Mouse (Mus musculus) naive thymus-derived CD4-positive, alpha-beta T cell, adult 2 months (primary cell): Measurements from ENCODE around the gene Rab11fip4.

Experiments used
- DNase-seq: peaks from one replicate; pipeline ENCODE4 v3.0.0-alpha.2; 2011; ENCODE audit warnings: low read depth

Gene Rab11fip4

GRCm38 (mm10) chr11:79590664-79591590, at the start of gene Rab11fip4:
Rab11fip4 (plus strand) TSS chr11:79591212.
- DNase-seq, result peak; percentile 78

DNA sequence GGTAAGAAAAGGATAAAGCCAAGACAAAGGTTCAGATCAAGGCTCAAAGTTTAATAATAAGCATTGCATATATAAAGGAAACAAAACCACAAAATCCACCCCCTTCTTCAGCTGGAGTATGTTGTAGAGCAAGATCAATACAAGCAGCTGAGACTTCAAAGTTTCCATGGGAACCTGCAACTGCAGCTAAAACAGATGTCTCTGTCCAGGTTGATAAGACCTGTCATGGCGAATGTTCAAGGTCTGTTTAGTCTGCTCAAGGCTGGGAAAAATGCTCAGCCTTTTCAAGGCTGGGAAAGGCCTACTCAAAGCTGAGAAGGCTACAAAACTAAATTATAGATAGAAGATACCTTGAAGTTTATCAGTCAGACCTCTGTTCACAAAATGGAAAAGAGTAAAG, 38.4 kb upstream of the Rab11fip4 start:
- peak; percentile 53 for DNase-seq

DNA sequence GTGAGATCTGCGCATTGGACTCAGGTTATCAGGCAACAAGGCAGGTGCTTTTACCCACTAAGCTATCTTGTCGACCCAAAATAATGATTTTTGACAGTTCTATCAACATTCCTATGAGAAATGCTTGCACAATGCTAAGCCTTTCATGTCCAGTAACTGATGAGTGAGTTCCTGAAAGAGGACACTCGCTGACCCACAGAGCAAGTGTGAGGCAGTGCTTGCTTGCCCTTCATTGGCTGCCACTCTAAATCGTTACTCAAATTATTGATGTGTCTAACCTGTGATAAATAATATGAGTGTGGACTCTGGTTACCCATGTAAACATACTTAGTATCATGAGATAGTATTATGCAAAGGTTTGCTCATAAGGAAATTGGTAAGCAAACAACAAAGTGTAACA, 30.5 kb upstream of the Rab11fip4 start:
- no peak for DNase-seq

DNA sequence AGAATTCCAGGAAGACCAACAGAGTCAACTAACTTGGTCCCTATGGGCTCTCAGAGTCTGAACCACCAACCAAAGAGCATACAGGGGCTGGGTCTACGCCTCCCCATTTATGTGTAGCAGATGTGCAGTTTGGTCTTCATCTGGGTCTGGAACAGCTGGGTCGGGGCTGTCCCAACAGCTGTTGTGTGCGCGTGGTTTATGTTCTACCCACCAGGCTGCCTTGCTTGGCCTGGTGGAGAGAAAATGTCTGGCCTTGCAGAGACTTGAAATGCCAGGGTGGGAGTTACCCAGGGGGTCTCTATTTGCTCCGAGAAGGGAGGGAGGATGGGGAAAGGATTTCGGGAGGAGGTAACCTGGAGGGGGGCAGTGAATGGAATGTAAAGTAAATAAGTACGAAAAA, 27.5 kb upstream of the Rab11fip4 start:
- DNase-seq, result no peak

- DNase-seq, result no peak
Observed at GRCm38 (mm10) chr11:79566947-79567346, 24.1 kb upstream of the Rab11fip4 start.

GRCm38 (mm10) chr11:79568197-79568911, 22.7 kb upstream of the Rab11fip4 start:
- no peak for DNase-seq

- no peak for DNase-seq
Observed at GRCm38 (mm10) chr11:79570319-79570718, 20.7 kb upstream of the Rab11fip4 start.

DNA sequence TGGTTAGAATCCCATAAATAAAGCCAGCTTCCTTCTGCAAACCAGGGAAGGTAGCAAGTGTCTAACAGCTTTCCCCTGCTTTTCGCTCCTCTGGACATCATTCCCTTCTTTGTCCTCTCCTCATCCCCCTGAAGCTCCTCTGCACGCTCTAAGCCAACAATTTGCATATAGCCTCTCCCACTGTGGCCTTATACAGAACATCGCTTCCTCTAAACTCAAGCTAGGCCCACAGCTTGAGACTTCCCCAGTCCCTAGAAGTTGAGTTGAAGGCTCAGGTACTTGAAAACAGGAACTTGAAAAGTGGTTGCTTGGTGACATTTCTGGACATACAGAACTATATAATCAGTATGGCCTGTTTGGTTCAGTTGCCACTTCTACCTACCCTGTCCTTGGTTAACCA, 17.2 kb upstream of the Rab11fip4 start:
- DNase-seq, result no peak

DNA sequence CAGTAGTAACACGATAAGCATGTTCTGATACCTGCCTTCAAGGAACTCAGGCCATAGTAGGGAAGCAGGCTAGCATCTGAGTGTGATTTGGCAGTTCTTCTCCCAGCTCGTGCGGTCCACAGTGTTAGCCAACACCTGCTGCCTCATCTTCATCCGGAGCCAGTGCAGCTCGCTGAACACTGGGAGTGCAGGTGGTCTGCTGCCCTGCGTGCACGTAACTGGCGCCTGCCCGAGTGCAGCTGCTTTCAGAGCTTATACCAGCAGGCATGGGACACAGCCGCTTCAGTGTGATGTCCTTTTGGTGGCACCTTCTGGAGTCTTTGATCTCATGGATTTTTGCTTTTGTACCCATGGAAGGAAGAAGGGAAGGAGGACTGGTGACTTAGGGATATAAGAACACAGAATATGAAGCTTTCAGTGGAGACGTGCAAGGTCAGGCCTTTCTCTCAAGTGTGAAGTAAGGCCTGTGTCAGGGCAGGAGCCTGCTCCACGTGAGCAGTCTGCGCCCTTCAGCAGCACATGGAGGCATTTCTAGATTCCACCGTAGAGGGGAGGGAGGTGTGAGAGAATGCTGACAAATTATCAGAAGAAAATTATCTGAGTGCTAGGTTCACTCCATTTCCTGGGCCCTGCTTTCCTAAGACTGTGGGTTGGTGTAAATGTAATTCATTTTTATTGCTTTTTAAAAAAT, 15.5 kb upstream of the Rab11fip4 start:
- DNase-seq, result no peak

DNA sequence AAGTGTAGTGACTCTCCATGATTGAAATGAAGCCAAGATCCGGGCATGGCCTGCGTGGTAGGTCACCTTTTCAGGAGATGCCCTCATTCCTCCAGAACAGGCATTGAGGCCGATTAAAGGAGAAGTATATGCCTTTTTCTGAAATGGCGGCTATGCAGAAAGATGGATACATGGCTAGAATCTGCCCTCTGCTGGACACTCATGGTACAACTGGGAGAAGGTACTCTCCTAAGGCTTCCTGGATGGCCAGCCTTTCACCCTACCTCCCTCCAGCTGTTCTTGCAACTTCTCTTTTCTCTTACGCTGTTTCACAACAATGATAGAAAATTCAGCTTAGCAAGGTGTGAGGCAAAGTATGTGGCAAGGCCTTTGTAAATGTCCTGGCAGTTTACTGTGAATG, 13.3 kb upstream of the Rab11fip4 start:
- peak; percentile 91 for DNase-seq

GRCm38 (mm10) chr11:79580660-79581059, 10.4 kb upstream of the Rab11fip4 start:
- no peak for DNase-seq

DNA sequence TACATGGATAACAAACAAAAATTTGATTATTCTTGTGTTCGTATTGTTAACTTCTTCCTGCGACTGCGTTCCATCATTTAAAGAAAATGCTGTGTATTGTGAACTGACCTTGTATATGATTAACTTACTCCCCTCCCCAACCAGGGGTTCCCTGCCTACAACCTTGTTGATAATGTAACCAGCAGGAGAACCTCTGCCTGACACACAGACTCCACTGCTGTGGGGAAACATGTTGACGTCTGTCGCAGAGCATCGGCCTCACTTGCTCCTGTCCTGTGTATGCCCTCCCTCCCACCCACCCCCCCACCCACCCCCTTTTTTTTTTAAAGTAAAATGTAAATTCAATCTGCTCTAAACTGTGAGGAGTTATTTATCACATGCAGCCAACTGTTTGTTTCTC, 9.8 kb upstream of the Rab11fip4 start:
- no peak for DNase-seq

GRCm38 (mm10) chr11:79584191-79584590, 6.8 kb upstream of the Rab11fip4 start:
- DNase-seq, result peak; percentile 83

DNA sequence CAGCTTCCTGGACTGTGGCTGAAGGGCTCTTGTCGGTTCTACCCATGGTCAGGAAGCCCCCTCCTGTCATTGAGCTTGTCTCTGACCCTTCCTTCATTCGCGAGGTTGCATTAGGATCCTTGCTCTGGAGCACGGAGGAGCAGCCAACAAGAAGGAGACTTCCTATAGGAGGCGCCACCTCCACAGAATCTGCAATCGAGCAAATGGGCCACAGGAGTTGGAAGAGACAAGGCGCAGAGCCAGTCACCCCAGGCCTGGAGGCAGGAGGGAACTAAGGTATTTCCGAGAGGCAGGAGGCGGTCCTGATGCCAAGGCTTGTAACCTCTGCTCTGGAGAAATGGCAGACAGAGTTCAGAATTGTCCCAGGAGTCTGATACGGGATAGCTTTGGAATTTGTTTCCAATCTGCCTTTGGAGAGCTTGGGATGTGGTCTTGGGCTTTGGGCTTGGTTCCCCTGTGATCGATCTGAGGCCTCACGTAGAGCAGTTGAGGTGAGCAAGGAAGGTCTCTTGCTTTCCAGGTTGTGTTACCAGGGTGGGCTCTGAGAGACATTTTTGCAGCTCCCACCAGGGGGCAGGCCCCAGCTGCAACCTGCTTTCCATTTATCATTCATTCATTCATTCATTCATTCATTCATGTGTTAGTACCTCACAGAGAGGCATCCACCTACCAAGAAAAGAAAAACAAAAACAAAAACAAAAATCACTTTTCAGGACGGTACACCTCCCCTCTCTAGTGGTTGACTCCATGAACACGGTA, 1.5 kb upstream of the Rab11fip4 start:
- DNase-seq, result peak; percentile 78

- DNase-seq, result peak; percentile 40
Observed at GRCm38 (mm10) chr11:79591591-79591975, 571 bp downstream of the Rab11fip4 start.

DNA sequence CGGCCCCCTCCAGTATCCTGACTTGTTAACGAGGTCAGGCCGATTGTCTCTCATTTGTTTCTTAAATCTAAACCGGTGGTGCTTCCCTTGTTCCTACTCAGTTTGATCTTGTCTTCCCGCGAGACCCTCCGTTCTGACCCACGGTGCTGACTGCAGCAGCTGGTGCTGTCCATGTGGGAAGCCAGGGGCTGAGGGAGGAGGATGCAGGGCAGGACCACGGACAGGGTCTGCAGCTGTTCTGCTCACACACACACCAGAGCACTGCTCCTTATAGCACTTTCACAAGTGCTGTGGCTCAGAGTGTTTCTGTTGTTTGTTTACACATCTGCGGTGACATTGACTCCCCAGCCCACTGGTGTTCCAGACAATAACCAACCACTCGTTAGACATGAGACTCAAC, 2.5 kb downstream of the Rab11fip4 start:
- no peak for DNase-seq

DNA sequence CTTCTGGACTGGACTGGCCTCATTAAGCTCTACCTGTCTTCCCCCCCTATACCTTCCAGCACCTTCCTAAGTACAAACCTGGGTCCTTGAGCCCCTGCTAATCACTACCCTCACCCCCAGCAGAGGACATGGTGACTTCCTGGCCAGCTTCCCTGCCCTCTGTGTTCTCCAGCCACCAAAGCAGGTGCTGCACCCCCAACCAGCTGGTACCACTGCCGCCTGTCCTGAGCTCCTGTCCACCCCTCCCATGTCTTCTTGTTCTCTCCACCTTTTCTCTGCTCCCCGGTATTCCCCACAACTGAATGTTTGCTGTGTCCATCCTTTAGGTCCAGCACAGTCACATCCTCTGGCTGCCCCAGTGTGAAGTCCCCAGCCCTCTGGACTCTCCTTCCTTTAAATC, 19.4 kb downstream of the Rab11fip4 start:
- no peak for DNase-seq

DNA sequence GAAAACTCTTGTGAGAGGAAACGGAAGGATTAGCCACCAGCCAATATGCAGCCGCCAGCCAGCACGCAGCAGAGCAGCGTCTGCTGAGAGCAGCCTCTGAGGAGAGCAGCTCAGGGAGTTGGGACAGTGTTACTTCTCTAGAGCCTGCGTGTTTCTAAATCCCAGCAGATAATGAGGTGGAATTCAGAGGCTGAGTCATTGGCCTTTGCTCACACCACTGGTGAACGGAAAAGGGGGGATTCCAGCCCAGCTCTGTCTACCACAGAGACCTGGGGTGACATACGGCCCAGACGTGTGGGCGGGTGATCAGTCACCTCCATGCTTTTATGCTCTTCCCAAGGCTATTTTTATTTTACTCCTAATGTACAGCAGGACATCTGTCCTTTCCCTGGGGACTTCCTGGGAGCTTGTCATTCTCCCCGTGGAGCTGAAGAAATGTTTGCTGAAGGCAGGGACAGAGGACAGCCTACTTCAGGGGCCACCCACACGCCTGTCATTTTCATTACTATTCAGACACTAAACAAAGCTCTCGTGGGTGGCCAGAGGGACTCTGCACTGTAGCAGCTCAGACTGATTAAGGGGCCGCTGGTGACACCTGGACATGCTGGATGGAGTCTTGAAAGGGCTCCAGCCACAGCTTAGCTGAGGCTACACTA, 20.1 kb downstream of the Rab11fip4 start:
- DNase-seq, result peak; percentile 65

- DNase-seq, result peak; percentile 71
Observed at GRCm38 (mm10) chr11:79612046-79612600, 21.1 kb downstream of the Rab11fip4 start.

DNA sequence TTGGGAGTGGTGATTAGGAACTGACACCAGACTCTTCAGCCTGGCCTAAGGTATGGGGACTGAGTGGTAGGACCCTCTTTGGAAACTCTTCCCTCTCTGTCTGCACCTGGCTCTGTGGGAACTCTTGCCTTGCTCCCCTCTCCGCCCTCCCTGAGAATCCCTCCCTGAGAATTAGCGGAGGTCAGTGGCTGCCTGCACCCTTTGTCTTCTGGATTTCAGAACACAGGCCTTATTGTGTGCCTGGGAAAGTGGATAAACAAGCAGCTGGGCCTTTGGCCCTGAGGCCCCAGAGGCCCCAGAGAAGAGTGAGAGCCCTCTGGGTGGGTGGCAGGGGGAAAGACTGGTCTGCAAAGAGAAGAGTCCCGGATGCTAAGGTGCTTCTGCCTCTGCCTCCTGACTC, 22.1 kb downstream of the Rab11fip4 start:
- no peak for DNase-seq

DNA sequence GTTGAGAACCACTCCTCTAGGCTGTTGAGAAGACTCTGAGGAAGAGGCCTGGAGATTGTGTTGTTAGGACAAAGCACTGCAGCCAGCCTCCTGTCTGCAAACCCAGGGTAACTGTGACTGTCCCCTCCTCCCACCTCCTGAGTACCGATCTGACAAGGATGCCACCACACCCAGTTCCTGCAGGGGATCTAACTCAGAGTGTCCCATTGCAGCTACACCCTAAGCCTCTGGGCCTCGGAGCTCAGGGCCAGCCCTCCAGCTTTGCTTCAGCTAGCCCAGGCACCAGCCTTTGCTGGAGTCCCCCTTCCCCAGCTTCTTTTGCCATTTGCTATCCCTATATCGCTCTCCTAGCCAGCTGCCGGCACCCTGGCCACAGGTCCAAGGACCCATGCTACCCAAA, 22.7 kb downstream of the Rab11fip4 start:
- peak; percentile 42 for DNase-seq
